Mouse (Mus musculus): Measurements from ENCODE around the gene Fam131a.

The Fam131a gene

GRCm38 (mm10) chr16:20746641-20747040, 53.6 kb downstream of the Fam131a start:
- DNase-seq (ENCODE audit: low read depth) = no peak

GRCm38 (mm10) chr16:20750518-20750917, 57.5 kb downstream of the Fam131a start:
- DNase-seq (ENCODE audit: low read depth) = no peak
